Mouse (Mus musculus) myocyte (in vitro differentiated cells): ENCODE measurements at regions not wholly inside any gene's neighbourhood (a gene's known extent, or its start where the extent isn't known, plus 50 kb on each side); places are given as distances from the start of the nearest gene placed in this dataset.

ENCODE experiments used
- MAX ChIP-seq: IDR thresholded peaks from one replicate; pipeline ENCODE4 v1.6.1; 2011; ENCODE audit warnings: low read depth, mild to moderate bottlenecking, control low read depth
- POLR2A ChIP-seq: IDR thresholded peaks from one replicate; pipeline ENCODE4 v1.6.1; 2011; ENCODE audit warnings: low read depth, mild to moderate bottlenecking, control low read depth, moderate library complexity; ENCODE audit not compliant: insufficient read length
- USF1 ChIP-seq: IDR thresholded peaks from one replicate; pipeline ENCODE4 v1.6.1; 2011; ENCODE audit warnings: low read depth, mild to moderate bottlenecking, control low read depth, moderate library complexity

DNA sequence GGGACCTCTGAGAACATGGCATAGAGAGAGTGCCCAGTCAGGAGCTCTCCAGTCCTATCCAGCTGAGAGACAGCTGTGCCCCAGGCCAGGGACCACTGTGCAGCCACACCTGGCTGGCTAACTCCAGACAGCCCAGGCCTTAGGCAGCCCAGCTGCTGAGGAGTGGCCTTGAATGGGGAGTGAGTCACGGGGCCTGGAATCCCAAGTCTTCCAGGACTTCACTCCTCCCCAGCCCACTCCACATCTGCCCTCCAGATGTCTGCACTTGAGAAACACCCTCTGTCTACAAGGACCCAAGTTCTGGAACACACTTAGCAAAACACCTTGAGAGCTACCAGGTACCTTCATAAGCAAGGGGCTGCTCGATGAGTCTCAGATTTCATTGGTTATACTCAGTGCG, 51.5 kb upstream of the Csrp1 start:
- TF ChIP-seq USF1 = peak; percentile 14
- TF ChIP-seq MAX = no peak
- TF ChIP-seq POLR2A = no peak
